Mouse (Mus musculus): ENCODE measurements around the gene Ppp4c. TPM values are rescaled to one million over a fixed set of nuclear protein-coding genes. Genes with fewer than 3 reads are reported as not detected.

Gene Ppp4c
- polyA plus RNA-seq, 1 experiment from 2014 or later, result 151 TPM

DNA sequence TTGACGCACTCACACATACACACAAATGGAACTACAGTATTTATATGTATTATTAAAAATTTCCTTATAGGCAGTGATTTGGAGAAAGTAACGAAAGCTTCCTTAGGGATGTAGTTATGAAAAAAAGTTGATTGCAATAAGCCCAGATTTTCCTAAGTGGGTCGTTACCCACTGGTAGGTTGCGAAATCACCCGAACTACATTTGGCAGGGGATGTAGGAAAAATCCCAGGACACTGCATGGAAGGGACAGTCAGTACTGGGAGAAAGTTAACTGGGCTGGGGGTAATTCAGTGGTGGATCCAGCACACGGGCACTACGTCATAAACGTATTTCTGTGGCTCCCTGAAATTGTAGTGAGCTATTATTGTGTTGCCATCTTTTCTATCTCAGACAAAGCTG is 24.2 kb upstream of the Ppp4c start:
- Histone ChIP-seq H3K4me2 (replicated peaks; ENCODE audit: low read depth, low read length) (no peak overlapping the region), H3K27me3 (replicated peaks; ENCODE audit: insufficient read depth, low read length) (no peaks in the 10 kb centered on the region), H3K27ac (ENCODE audit: low read length) (no peak overlapping the region), H3K9ac (replicated peaks; ENCODE audit: low read depth) (no peak overlapping the region), H3K36me3 (ENCODE audit: insufficient read depth, low read length) (no peaks in the 10 kb centered on the region), H3K4me1 (ENCODE audit: insufficient read depth, low read depth, low read length) (no peaks in the 10 kb centered on the region), H3K9me3 (ENCODE audit: low read length) (no peaks in the 10 kb centered on the region), H3K4me3 (ENCODE audit: low read depth, low read length) (no peak overlapping the region)
- TF ChIP-seq CTCF (IDR thresholded peaks at IDR 0.05), result no peak
- no peak for TF ChIP-seq EP300 (IDR thresholded peaks at IDR 0.05)
- DNase-seq (ENCODE audit: low spot score) (peak; percentile 72), ATAC-seq (peak; percentile 50)
- 64% methylated on average over 8 of the region's 8 CpGs for WGBS

DNA sequence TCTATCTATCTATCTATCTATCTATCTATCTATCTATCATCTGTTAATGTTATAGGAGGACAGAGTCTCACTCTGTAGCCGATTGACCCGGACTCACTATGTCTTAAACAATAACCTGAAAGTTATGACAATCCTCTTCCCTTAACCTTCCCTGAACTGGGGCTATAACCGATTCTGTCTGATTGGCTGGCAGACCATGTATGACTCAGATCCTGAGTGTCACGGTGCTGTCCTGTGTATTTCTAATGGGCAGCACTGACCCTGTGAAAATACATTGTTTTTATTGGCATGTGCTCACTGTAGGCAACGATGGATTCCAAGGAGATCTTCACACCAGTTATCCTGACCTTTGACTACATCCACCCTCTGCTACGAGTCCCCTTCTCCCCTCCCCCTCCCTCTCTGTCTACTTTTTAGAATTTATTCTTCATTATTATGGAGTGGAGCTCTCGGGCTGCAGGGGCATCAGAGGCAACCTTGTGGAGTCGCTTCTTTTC is 23.5 kb upstream of the Ppp4c start:
- Histone ChIP-seq H3K9me3 (ENCODE audit: low read length) (no peaks in the 10 kb centered on the region), H3K36me3 (ENCODE audit: insufficient read depth, low read length) (no peaks in the 10 kb centered on the region), H3K4me1 (ENCODE audit: insufficient read depth, low read depth, low read length) (no peaks in the 10 kb centered on the region), H3K9ac (replicated peaks; ENCODE audit: low read depth) (no peak overlapping the region), H3K27ac (ENCODE audit: low read length) (no peak overlapping the region), H3K4me3 (ENCODE audit: low read depth, low read length) (no peak overlapping the region), H3K27me3 (replicated peaks; ENCODE audit: insufficient read depth, low read length) (no peaks in the 10 kb centered on the region), H3K4me2 (replicated peaks; ENCODE audit: low read depth, low read length) (no peak overlapping the region)
- DNase-seq (ENCODE audit: low spot score), result no peak
- 48% methylated on average over 8 of the region's 8 CpGs for WGBS
- no peak for TF ChIP-seq CTCF (IDR thresholded peaks at IDR 0.05)
- no peak for TF ChIP-seq EP300 (IDR thresholded peaks at IDR 0.05)
- ATAC-seq, result no peak

DNA sequence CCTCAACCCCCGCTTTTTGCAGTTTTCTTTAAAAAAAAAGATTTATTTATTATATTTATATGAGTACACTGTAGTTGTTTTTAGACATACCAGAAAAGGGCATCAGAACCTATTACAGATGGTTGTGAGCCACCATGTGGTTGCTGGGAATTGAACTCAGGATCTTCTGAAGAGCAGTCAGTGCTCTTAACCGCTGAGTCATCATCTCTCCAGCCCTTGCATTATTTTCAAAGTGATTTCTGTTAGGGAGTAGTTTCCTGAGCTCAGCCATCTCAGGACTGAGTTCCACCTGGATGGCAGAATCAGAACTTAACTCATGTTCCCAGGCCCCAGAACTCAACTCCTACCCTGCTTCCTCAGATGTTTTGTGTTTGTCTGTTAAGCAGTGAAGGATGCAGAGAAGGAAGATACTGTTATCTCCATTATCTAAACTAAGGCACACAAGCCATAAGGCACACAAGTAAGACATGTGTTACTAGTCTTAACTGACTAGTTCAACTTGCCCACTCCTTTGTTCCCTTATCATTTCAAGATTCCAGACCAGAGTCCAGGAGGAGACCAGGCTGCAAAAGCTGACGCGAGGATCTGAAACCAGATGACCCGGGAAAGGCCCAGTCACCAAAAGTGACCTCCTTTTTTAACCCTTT is 17.6 kb upstream of the Ppp4c start:
- no peaks in the 10 kb centered on the region for H3K36me3 ChIP-seq (ENCODE audit: insufficient read depth, low read length)
- TF ChIP-seq CTCF (IDR thresholded peaks at IDR 0.05) (no peak), EP300 (IDR thresholded peaks at IDR 0.05) (no peak)
- H3K9ac ChIP-seq (replicated peaks; ENCODE audit: low read depth), result no peak overlapping the region
- ATAC-seq (no peak), DNase-seq (ENCODE audit: low spot score) (no peak)
- H3K9me3 ChIP-seq (ENCODE audit: low read length), result no peaks in the 10 kb centered on the region
- H3K27me3 ChIP-seq (replicated peaks; ENCODE audit: insufficient read depth, low read length), result no peaks in the 10 kb centered on the region
- no peak overlapping the region for H3K27ac ChIP-seq (ENCODE audit: low read length)
- no peak overlapping the region for H3K4me3 ChIP-seq (ENCODE audit: low read depth, low read length)
- 42% methylated on average over 5 of the region's 5 CpGs for WGBS
- no peak overlapping the region for H3K4me2 ChIP-seq (replicated peaks; ENCODE audit: low read depth, low read length)
- H3K4me1 ChIP-seq (ENCODE audit: insufficient read depth, low read depth, low read length), result peaks cover 6% of the 10 kb centered on the region; the same call in 1 of the 2 replicates

DNA sequence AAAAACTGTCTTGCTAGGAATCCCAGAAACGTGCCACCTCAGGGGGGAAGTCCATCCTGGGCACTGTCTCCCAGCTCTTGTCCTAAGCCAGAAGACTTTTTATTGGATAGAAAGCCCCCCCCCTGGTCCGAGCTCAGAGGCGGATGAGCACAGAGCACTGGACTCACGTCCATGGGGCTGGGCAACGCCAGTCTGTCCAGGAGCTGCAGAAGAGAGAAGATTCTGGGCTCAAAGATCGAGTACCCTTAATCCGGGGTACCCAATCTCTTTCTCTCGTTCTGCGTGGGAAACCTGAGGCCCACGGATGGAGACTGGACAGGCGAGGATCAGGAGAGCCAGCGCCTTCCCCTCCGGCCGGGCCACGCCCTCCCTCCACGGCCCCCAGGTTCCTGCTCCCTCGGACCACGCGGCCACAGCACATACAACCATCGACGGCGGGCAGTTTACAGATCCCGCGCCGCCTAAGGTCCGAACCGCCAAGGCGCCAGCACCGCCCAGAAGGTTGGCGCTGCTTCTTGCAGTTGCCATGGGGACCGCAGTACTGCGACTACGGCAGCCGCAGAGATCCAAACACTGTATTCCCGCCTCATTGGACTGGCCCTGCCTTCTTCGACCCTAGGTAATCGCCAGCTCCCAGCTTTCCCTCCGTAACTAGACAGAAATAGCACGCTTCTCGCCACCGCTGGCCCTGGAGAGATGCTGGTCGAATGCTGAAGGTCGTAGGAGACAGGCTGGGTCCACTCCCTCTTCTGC is 16.6 kb upstream of the Ppp4c start:
- H3K4me2 ChIP-seq (replicated peaks; ENCODE audit: low read depth, low read length), result peak overlapping the region; percentile 80

DNA sequence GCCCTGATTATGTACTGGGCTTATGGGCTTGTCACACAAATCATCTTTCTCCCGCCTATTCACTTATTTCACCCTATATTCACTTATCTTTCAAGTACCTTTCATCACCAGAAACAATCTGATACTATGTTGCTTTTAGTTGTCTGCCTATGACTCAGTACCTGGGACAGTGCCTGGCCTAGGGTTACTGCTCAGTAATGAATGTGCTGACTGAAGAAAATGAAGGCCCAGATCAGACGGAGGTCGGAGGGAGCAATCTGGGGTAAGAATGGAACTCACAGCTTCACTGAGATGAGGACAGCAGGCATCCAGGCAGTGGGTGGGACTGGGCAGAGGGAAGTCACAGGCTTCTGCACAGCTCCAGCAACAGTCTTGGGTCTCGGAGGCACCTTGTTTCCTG is 15.1 kb upstream of the Ppp4c start:
- no peak for ATAC-seq
- Histone ChIP-seq H3K4me3 (ENCODE audit: low read depth, low read length) (no peak overlapping the region), H3K36me3 (ENCODE audit: insufficient read depth, low read length) (no peaks in the 10 kb centered on the region), H3K4me1 (ENCODE audit: insufficient read depth, low read depth, low read length) (peaks cover 6% of the 10 kb centered on the region; the same call in 1 of the 2 replicates), H3K9ac (replicated peaks; ENCODE audit: low read depth) (no peak overlapping the region), H3K27me3 (replicated peaks; ENCODE audit: insufficient read depth, low read length) (no peaks in the 10 kb centered on the region), H3K4me2 (replicated peaks; ENCODE audit: low read depth, low read length) (no peak overlapping the region), H3K9me3 (ENCODE audit: low read length) (no peaks in the 10 kb centered on the region), H3K27ac (ENCODE audit: low read length) (0 out of 2 replicates have a peak overlapping the region, but pooled peaks have one; percentile 49)
- 59% methylated on average over 4 of the region's 4 CpGs for WGBS
- no peak for TF ChIP-seq EP300 (IDR thresholded peaks at IDR 0.05)
- TF ChIP-seq CTCF (IDR thresholded peaks at IDR 0.05), result no peak
- no peak for DNase-seq (ENCODE audit: low spot score)

More for the DNA sequence above, 16.6 kb upstream of the Ppp4c start:
- DNase-seq (ENCODE audit: low spot score) (peak; percentile 97), ATAC-seq (peak; percentile 94)
- Histone ChIP-seq H3K4me1 (ENCODE audit: insufficient read depth, low read depth, low read length) (peaks cover 6% of the 10 kb centered on the region; the same call in 1 of the 2 replicates), H3K4me3 (ENCODE audit: low read depth, low read length) (peak overlapping the region; percentile 49), H3K9ac (replicated peaks; ENCODE audit: low read depth) (0 out of 2 replicates have a peak overlapping the region, but pooled peaks have one; percentile 13), H3K27ac (ENCODE audit: low read length) (no peak overlapping the region), H3K36me3 (ENCODE audit: insufficient read depth, low read length) (no peaks in the 10 kb centered on the region), H3K9me3 (ENCODE audit: low read length) (no peaks in the 10 kb centered on the region), H3K27me3 (replicated peaks; ENCODE audit: insufficient read depth, low read length) (no peaks in the 10 kb centered on the region)
- TF ChIP-seq CTCF (IDR thresholded peaks at IDR 0.05) (peak; percentile 49), EP300 (IDR thresholded peaks at IDR 0.05) (no peak)
- under 1% methylated on average over 42 of the region's 43 CpGs for WGBS

DNA sequence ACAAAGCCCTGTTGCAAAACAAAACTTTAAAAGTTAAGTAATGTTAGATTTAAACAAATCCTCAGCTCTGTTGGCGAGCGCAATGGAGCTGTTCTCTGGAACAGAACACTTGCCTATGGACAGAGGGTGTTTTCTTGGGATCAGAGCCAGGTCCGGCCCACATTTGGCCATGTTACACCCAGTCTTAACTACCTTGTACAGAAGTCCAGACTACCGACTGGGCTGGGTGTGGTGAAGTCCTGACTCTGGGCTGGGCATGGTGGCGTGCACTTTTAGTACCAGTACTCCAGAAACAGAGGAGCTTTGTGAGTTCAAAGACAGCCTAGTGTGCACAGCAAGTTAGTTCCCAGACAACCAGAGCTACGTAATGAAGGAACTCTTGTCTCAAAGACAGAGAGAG is 14.7 kb upstream of the Ppp4c start:
- H3K9ac ChIP-seq (replicated peaks; ENCODE audit: low read depth), result no peak overlapping the region
- WGBS, result 28% methylated on average over 6 of the region's 6 CpGs
- DNase-seq (ENCODE audit: low spot score), result peak; percentile 78

More for the DNA sequence above, 14.7 kb upstream of the Ppp4c start:
- Histone ChIP-seq H3K4me1 (ENCODE audit: insufficient read depth, low read depth, low read length) (peaks cover 6% of the 10 kb centered on the region; the same call in 1 of the 2 replicates), H3K27ac (ENCODE audit: low read length) (peak overlapping the region; percentile 49; the same call in 1 of the 2 replicates), H3K27me3 (replicated peaks; ENCODE audit: insufficient read depth, low read length) (no peaks in the 10 kb centered on the region), H3K36me3 (ENCODE audit: insufficient read depth, low read length) (no peaks in the 10 kb centered on the region), H3K4me3 (ENCODE audit: low read depth, low read length) (no peak overlapping the region), H3K9me3 (ENCODE audit: low read length) (no peaks in the 10 kb centered on the region), H3K4me2 (replicated peaks; ENCODE audit: low read depth, low read length) (no peak overlapping the region)
- TF ChIP-seq EP300 (IDR thresholded peaks at IDR 0.05), result no peak
- TF ChIP-seq CTCF (IDR thresholded peaks at IDR 0.05), result no peak
- ATAC-seq, result peak; percentile 74
